Mouse (Mus musculus) G1E-ER4 (cell line): Measurements from ENCODE around the gene Adam12. TPM values are rescaled to one million over a fixed set of nuclear protein-coding genes. Genes with fewer than 3 reads are reported as not detected.

Experiments used
- GATA1 ChIP-seq: IDR thresholded peaks from one replicate; pipeline ENCODE4 v1.8.0; 2012; ENCODE audit warnings: low read length, inconsistent platforms
- polyA plus RNA-seq: library from polyadenylated mRNA; stranded (reverse); fragments of >175 nt; gene quantifications from 2 replicates; pipeline ENCODE4 v1.2.3, GENCODE M21; 2012

Gene Adam12
- polyA plus RNA-seq, 1 experiment: not detected

DNA sequence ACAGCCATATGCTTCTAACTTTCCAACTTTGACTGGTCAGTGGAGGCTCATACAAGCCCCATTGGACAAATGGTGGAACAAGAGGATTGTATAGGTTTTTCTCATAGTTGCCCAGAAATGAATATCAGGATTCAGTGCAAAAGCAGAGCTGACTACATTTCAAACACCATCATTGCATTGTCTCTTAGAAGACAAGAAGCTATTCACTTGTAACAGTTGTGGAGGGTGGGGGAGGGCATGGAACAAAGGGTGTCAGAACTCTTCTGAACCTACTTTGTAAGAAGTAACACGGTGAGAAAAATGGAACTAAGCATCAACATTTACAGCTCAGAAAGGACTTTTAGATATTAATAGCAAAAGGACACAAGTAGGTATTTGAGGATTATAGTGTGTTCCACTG lies 50.2 kb downstream of the Adam12 start:
- no peak for TF ChIP-seq GATA1

DNA sequence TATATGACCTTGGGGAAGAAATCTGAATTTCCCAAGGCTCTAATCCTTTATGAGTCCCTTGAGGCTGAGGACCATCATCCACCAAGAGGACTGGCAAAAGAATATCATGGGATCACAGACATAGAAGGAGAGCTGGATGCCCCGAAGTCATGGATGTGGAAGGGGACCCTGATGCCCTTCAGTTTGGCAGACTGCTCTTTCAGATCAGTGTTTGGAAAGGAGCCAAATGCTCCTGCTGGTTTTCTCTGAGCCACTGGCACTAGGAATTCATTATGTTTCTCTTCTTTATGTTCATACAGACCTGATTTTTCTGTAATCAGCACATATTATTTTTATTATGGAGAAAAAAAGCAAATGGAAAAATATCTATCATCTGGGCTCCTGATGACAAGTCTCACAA lies 50.9 kb downstream of the Adam12 start:
- TF ChIP-seq GATA1: no peak

DNA sequence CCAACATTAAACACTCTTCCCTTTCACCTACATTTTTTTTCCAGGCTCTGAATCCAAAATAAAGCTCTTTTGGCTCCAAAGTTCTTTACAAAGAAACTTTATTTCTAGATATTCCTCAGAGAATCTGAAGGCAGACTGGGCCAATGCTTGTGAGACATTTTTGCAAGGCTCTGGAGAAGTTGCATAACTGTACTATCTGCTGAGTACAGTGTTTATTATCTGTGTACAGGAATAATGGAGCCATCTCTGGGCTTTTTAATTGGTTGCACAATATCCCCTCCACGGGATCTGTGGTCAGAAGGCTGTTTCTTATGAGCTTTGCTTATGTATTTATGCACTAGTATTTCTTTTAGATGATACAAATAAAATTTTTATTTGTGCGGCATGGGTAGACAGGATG lies 54.9 kb downstream of the Adam12 start:
- no peak for TF ChIP-seq GATA1

DNA sequence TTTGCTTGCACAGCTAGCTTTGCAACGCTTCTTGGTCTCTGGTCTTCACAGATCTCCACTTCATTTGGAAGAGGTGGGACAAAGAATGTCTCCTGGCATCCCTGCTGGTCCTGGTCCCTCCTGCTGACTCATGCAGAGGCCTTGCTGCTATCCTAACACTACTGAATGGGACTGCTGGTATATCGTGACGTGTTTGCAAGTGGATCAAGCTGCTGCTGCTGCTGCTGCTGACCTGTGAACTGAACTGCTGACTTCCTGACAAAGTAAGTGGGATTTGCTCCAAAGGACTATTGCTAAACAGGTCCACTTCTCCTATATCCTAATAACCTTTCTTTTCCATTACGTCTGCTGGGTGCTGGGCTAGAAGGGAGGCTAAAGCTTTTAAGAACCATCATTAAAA lies 56.7 kb downstream of the Adam12 start:
- TF ChIP-seq GATA1: no peak

DNA sequence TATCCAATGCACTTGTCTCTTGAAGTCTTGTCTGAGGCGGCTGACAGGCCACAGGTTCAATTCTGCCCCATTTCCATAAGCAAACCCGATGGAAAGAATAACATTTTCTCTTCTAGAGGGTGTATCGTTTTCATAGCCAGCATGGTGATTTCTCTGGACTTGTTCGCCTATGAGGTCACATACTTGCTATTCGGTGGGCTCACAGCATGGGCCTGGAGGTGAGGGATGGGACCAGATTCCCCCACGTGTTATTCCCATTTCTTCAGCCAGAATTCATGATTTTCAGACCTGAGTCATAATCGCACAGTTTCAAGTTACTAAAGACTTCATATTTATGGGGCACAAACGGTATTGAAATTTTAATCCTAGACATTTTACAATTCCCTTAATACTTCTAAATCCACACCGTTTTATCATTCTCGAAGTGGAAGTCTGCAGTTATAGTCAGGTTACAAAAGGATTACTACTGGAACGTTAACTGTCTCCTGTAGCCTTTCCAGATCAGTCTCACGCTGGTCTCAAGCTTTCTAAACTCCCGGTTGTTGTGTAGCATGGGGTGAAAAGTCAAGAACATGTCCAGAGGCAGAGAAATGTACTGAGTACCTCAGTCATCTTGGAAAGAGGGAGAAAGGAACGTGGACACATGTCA lies 58.4 kb downstream of the Adam12 start:
- TF ChIP-seq GATA1: no peak

DNA sequence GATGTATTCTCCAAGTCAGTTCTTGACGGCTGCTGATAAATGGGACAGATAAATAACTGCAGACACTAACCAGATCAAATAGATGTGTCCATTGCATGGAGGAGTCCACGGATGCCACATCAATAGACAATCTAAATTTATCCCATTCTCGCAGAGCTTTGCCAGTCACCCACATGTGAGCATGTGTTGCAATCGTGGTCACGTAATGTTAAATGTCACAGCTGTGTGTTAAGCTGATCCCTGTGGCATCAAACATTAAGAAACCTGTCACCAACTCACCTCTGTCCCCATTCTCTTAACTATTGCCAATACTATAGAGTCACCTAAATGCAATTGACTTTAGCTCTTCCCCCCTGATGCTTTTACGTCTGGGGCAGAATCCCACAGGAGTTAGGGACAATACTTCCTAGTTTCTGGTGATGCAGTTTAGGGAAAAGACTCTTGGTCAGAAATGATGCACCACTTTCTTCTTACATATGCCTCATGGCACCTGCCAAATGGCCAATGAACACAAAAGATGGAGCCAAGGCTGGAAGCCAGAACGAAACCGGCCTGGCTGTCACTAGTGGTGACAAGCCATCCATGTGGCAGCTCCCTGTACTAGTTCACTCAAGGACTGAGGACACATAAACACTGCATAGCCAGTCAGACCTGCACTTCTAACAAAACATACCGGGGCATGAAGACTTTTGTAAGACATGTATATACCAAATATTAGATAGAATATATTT lies 61.6 kb downstream of the Adam12 start:
- TF ChIP-seq GATA1: no peak

DNA sequence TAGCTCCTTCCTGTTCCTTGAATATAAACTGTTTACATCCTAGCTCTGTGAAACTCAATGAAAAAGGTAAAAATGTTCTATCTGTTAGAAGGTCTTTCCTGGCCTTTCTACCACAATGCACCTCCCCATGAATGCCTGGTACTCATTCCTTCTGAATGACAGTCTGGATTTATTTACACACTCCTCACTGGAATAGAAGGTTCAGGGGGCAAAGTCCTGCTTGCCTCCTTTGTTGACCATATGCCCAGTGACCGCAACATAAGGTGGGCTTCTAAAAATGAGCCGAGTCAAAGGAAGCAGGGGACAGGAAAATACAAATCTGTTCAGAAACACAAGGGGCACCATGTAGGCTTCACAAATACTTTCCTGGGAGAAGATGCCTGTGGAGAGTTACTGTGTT lies 62.2 kb downstream of the Adam12 start:
- TF ChIP-seq GATA1: no peak

DNA sequence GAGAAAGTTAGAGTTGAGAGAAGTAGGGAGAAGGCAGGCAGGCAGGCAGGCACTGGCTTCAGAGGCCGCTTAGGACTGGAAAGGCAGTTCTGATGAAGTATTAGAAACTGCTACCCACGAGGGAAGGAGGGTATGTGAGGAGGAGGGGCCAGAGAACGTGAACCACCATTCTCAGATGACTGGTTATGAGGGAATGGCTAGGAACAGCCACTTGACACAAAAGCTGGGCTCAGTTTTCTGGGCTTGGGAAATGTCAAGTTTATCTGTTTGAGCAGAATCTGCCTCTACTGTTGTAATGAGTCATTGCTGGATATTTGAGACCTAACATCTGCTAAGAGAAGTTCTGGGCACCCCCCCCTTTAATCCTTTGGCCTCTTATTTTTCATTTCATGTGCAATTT lies 64.4 kb downstream of the Adam12 start:
- TF ChIP-seq GATA1: no peak

DNA sequence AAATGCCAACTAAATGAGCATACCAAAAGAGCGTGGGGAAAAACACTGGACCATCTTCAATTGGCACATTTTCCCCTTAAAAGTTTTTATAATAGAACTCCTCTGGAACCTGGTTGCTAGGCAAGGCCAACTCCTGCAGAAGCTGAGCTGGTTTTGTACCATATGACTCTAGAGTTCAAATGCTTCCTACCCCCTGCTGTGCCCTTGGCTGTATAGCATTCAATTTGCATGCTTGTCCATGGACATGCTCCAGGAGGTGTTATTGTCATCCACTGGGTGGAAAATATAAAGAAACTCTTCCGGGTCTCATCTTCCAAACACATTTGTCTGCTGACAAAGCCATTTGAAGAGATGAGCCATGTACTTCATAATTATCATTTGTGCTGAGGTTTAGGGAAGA lies 68.2 kb downstream of the Adam12 start:
- no peak for TF ChIP-seq GATA1

DNA sequence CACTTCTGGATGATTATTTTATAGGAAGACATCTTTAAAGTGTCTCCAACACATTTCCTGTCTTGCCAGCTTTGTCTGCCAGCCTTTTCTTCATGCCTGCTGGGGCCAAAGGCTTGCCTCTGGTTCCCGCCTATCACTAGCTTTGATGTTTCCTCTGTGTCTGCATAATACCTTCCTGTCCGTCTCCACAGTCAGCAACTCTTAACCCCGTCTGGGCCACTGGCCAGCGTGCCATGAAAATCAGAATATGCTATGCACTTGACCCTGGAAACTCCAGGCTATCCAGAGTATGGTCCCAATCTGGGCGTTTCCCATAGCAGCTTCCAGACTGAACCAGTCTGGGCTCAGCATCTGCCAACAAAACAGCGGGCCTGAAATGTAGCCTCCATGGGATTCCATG lies 69.1 kb downstream of the Adam12 start:
- TF ChIP-seq GATA1: no peak

DNA sequence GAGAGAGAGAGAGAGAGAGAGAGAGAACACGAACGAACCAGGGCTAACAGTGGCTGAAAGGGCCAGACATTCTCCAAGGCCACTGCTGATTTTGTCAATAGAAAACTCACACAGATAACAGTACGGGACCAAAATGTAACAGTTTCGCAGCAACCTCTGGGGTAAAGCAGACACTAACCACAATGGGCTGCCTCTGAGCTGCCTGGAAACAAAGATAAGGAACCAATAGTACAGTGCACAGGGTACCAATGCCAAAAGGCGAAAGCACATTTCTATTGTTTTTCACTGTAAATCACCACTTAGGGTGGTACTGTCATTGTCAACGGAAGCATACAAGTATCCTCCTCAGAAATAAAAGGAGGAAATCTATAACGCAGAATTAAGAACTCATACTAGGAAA lies 72.3 kb downstream of the Adam12 start:
- TF ChIP-seq GATA1: no peak

DNA sequence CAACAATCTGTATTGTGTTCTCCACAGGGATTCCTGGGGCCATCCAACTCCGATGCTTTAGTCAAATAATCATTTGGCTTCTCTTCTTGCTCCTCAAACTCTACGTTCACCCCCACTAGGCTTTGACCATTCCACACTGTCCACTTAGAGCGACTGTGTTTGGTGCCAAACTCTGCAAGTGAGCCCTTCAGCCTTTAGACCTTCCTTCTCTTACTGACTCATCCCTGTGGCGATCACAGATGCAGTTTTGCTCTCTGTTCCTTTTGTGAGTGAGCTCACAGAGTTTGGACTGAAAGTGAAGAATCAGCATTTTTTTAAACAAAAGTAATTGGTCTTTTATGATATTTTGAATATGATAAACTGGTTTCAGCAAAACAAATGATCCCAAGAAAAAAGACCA lies 80.6 kb downstream of the Adam12 start:
- no peak for TF ChIP-seq GATA1

DNA sequence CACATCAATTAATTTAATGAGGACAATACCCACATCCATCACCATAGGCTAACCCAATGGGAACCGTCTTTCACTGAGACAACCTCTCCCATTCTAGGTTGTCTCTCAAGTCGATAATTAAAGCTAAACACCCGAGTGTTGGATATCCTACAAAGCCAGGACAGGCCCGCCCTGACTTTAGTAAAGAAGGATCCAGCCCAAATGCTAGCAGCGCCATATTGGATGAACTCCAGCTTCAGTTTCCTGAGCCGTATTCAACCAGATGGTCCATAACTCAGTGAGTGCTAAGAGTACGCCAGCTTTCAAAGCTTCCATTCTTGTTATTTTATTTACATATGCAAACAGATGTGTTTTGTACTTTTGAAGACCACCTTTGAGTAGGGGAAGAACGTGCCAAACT lies 81.6 kb downstream of the Adam12 start:
- TF ChIP-seq GATA1: no peak

DNA sequence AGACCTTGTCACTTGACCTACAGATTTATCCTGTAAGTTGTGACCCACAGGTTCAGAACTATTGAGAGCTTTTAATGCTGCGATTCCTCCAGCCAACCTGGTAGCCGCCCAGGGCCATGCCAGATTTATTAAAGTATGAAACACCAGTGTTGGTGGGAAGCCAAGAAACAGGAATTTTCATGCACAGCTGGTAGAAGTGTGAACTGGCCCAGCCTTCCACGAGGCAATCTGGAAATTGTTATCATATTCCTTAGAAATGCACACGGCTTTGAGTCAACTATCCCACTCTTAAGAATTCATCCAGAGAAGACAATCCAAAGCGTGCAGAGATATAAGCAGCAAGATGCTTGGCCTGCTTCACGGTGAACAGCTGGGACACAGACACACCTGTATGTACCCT lies 82.6 kb downstream of the Adam12 start:
- no peak for TF ChIP-seq GATA1

DNA sequence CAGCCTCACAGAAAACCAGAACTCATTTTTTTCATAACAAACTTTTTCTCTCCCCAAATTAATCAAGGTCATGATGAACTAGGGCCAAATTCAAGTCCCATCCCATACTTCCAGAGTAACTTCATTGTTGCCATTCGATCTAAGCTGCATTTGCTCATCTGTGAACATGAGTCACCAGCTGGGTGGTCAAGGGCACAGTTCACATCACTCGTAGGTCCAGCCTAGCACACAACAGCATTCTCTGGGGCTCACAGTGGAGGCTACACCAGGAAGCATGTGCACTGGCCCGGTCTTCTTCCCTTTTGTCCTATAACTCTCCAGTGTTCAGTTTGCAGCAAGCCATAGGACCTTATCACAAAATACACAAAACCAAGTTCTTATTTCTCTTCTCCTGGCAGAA lies 84.4 kb downstream of the Adam12 start:
- TF ChIP-seq GATA1: no peak

DNA sequence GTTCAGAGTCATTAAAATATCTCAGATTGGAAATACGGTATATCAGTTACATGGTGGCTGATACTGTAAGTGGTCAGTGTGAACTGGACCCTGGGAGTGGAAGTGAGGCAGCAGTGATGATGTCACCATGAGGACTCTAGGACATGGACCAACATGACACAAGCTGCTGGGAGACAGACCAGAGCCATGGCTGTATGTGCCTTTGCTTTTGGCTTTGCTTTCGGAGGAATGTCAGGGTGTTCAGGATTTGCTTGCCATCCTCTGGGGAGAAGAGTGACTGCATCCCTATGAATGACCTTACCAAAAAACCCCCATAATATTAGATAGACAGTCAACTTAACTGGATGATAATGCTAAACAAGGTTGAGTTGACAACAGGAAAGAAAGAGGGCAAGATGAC lies 85.1 kb downstream of the Adam12 start:
- no peak for TF ChIP-seq GATA1

DNA sequence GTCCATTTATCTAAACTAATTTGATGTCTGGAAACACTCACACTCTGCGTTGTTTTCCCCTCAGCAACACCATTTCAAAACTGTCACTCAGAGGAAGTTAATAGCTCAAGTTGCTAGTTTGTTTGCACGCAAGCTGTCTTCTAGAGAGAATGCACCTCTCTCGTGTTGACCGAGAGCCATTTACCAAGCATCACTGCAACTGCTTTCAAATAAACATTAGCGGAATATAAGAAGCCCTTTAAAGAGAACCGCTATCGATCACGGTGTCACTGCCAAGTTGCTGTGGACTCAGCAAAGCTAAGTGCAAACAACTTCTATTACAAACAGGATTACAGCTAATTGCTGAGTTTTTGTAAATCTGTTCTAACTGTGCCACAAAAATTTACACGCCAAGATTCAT lies 87.8 kb downstream of the Adam12 start:
- no peak for TF ChIP-seq GATA1

DNA sequence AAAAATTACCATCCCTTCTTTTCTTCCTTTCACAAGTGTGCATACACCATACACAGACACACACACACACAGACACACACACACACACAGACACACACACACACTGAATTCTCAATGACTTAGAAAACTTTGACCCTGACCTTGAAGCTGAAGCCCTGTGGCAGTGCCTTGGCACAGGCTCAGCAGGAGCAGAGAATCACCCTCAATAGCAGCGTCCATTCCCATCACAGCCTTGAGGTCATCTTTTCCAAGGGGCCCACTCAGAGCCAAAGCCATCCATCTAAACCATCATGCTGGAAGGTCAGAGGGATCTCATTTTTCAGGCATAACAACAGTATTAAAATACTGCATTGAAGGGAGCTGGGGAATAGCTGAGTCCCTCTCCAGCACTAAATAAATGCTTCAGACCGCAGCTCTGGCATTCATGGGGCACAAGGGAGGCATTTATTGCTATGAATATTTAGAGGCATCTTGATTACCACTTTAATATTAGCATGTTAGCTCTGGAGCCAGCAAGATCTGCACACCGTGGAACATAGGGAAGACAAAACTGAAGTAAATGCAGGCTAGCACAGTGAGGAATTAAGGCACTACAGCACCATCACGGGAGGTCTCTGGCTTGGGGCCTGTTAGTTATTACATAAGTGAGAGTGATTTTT lies 92.5 kb downstream of the Adam12 start:
- TF ChIP-seq GATA1: no peak
